Mouse (Mus musculus): ENCODE measurements at regions not wholly inside any gene's neighbourhood (a gene's known extent, or its start where the extent isn't known, plus 50 kb on each side); places are given as distances from the start of the nearest gene placed in this dataset.

GRCm38 (mm10) chr14:67626181-67626580 lies 1617.2 kb upstream of the Gulo start:
- H3K4me1 ChIP-seq (ENCODE audit: control insufficient read depth, insufficient read depth, low read length) = peaks cover 2% of the 10 kb centered on the region; the same call in 1 of the 2 replicates
- no peaks in the 10 kb centered on the region for H3K79me2 ChIP-seq (replicated peaks; ENCODE audit: control insufficient read depth, insufficient read depth, low read length)
- 86% methylated on average over 8 of the region's 8 CpGs for WGBS
- intact Hi-C loops (cut with DNase I) = no loop called here
- DNase-seq = no peak
- H3K27ac ChIP-seq = no peak overlapping the region
- no peaks in the 10 kb centered on the region for H3K27me3 ChIP-seq (ENCODE audit: control insufficient read depth, insufficient read depth, low read length)
- no peak overlapping the region for H3K4me3 ChIP-seq
- no peaks in the 10 kb centered on the region for H3K36me3 ChIP-seq (ENCODE audit: control insufficient read depth, insufficient read depth, low read length)
- no peak overlapping the region for H3K9ac ChIP-seq (ENCODE audit: low read depth, low read length)
- no peak for TF ChIP-seq EP300 (IDR thresholded peaks at IDR 0.05; ENCODE audit: insufficient read depth, low read depth, low read length)
- no peak for TF ChIP-seq CTCF (IDR thresholded peaks at IDR 0.05)
- TF ChIP-seq POLR2A (IDR thresholded peaks at IDR 0.05; ENCODE audit: insufficient read depth, low read depth, low read length) = no peak

DNA sequence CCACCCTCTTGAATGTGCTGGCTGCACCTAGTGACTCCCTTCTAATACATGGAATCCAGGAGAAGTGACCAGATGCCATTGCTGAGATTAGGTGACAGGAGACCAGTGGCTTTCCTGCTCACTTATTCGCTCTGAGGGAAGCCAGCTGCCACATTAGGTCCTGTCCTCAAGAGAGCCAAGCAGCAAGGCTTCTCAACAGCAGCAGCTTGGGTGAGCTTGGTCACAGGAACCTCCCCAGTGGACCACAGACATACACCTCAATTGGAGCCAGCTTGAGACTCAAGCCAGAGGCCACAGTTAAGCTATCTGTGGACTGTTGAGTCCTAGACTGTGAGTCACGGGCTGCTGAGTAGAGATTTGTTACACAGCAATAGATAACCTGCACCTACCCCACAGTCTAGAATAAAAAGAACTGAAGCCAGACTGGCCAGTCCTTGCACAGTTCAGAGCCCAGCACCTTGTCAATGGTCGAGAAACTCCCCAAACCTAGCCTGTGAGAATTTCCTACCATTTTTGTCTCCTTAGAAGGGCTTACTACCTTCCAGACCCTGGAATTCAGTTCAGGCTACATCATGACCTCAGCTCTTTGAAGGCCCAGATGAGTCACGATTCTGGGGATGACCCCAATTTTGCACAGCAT lies 1615.0 kb upstream of the Gulo start:
- H3K27ac ChIP-seq = no peak overlapping the region
- intact Hi-C loops (cut with DNase I) = loop anchor here (5.0 kb wide), 2 partner anchors 48 to 257 kb away; no protein-coding TSS in a partner anchor
- no peak overlapping the region for H3K4me3 ChIP-seq
- no peak overlapping the region for H3K9ac ChIP-seq (ENCODE audit: low read depth, low read length)
- TF ChIP-seq CTCF (IDR thresholded peaks at IDR 0.05) (no peak), EP300 (IDR thresholded peaks at IDR 0.05; ENCODE audit: insufficient read depth, low read depth, low read length) (no peak)
- H3K79me2 ChIP-seq (replicated peaks; ENCODE audit: control insufficient read depth, insufficient read depth, low read length) = no peaks in the 10 kb centered on the region
- no peaks in the 10 kb centered on the region for H3K36me3 ChIP-seq (ENCODE audit: control insufficient read depth, insufficient read depth, low read length)
- DNase-seq = no peak
- H3K27me3 ChIP-seq (ENCODE audit: control insufficient read depth, insufficient read depth, low read length) = no peaks in the 10 kb centered on the region
- WGBS = 59% methylated on average over 4 of the region's 4 CpGs
- peaks cover 2% of the 10 kb centered on the region; the same call in 1 of the 2 replicates for H3K4me1 ChIP-seq (ENCODE audit: control insufficient read depth, insufficient read depth, low read length)

- WGBS = 56% methylated on average over 6 of the region's 6 CpGs
- Histone ChIP-seq H3K4me3 (no peak overlapping the region), H3K27ac (no peak overlapping the region), H3K9ac (ENCODE audit: low read depth, low read length) (no peak overlapping the region), H3K4me1 (ENCODE audit: control insufficient read depth, insufficient read depth, low read length) (peaks cover 2% of the 10 kb centered on the region; the same call in 1 of the 2 replicates), H3K79me2 (replicated peaks; ENCODE audit: control insufficient read depth, insufficient read depth, low read length) (no peaks in the 10 kb centered on the region), H3K36me3 (ENCODE audit: control insufficient read depth, insufficient read depth, low read length) (no peaks in the 10 kb centered on the region), H3K27me3 (ENCODE audit: control insufficient read depth, insufficient read depth, low read length) (no peaks in the 10 kb centered on the region)
- TF ChIP-seq POLR2A (IDR thresholded peaks at IDR 0.05; ENCODE audit: insufficient read depth, low read depth, low read length) = no peak
- TF ChIP-seq EP300 (IDR thresholded peaks at IDR 0.05; ENCODE audit: insufficient read depth, low read depth, low read length) = no peak
- TF ChIP-seq CTCF (IDR thresholded peaks at IDR 0.05) = no peak
- intact Hi-C loops (cut with DNase I) = loop anchor here (5.0 kb wide), 2 partner anchors 49 to 256 kb away; no protein-coding TSS in a partner anchor
- DNase-seq = no peak
Observed at GRCm38 (mm10) chr14:67622911-67623310, 1613.9 kb upstream of the Gulo start.

DNA sequence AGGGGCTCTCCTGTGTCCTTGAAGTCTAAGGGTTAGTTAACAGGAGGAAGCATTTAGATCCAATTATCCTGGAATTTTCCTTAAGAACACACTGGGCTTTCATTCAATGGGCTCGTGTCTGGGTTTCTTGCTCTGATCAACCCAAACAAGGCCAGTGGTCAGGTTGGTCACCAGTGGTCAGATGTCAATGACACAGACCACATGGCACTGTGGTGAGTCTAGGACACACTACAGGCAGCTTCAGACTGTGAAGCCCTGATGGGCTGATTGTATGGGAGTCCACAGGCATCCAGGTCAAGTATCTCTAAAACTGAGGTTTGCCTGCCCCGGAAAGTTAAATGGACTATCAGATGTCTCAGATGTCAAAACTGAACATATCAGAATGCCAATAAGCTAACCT lies 1612.5 kb upstream of the Gulo start:
- H3K9ac ChIP-seq (ENCODE audit: low read depth, low read length) = no peak overlapping the region
- H3K27ac ChIP-seq = peak overlapping the region; percentile 8
- peak in 1 of 2 experiments; percentile 34 for DNase-seq
- peaks cover 2% of the 10 kb centered on the region; the same call in 1 of the 2 replicates for H3K4me1 ChIP-seq (ENCODE audit: control insufficient read depth, insufficient read depth, low read length)
- no peak for TF ChIP-seq CTCF (IDR thresholded peaks at IDR 0.05)
- TF ChIP-seq POLR2A (IDR thresholded peaks at IDR 0.05; ENCODE audit: insufficient read depth, low read depth, low read length) = no peak
- no peak for TF ChIP-seq EP300 (IDR thresholded peaks at IDR 0.05; ENCODE audit: insufficient read depth, low read depth, low read length)
- 35% methylated on average over 2 of the region's 2 CpGs for whole genome bisulfite sequencing
- no peaks in the 10 kb centered on the region for H3K36me3 ChIP-seq (ENCODE audit: control insufficient read depth, insufficient read depth, low read length)
- H3K79me2 ChIP-seq (replicated peaks; ENCODE audit: control insufficient read depth, insufficient read depth, low read length) = no peaks in the 10 kb centered on the region
- H3K4me3 ChIP-seq = no peak overlapping the region
- no peaks in the 10 kb centered on the region for H3K27me3 ChIP-seq (ENCODE audit: control insufficient read depth, insufficient read depth, low read length)
- intact Hi-C loops (cut with DNase I) = loop anchor here (2.0 to 5.0 kb wide), 3 partner anchors 51 to 409 kb away; no protein-coding TSS in a partner anchor

- Histone ChIP-seq H3K4me3 (no peak overlapping the region), H3K4me1 (ENCODE audit: control insufficient read depth, insufficient read depth, low read length) (peaks cover 2% of the 10 kb centered on the region; the same call in 1 of the 2 replicates), H3K27me3 (ENCODE audit: control insufficient read depth, insufficient read depth, low read length) (no peaks in the 10 kb centered on the region), H3K79me2 (replicated peaks; ENCODE audit: control insufficient read depth, insufficient read depth, low read length) (no peaks in the 10 kb centered on the region), H3K36me3 (ENCODE audit: control insufficient read depth, insufficient read depth, low read length) (no peaks in the 10 kb centered on the region), H3K9ac (ENCODE audit: low read depth, low read length) (no peak overlapping the region), H3K27ac (peak overlapping the region; percentile 8)
- intact Hi-C loops (cut with DNase I) = loop anchor here (2.0 to 5.0 kb wide), 3 partner anchors 51 to 408 kb away; no protein-coding TSS in a partner anchor
- peak; percentile 58 to 71 for DNase-seq
- WGBS = 13% methylated on average over 4 of the region's 4 CpGs
- TF ChIP-seq CTCF (IDR thresholded peaks at IDR 0.05) = peak; percentile 85
- no peak for TF ChIP-seq POLR2A (IDR thresholded peaks at IDR 0.05; ENCODE audit: insufficient read depth, low read depth, low read length)
- peak; percentile 64; the same call in 1 of the 2 replicates for TF ChIP-seq EP300 (IDR thresholded peaks at IDR 0.05; ENCODE audit: insufficient read depth, low read depth, low read length)
Observed at GRCm38 (mm10) chr14:67620854-67621476, 1612.0 kb upstream of the Gulo start.

DNA sequence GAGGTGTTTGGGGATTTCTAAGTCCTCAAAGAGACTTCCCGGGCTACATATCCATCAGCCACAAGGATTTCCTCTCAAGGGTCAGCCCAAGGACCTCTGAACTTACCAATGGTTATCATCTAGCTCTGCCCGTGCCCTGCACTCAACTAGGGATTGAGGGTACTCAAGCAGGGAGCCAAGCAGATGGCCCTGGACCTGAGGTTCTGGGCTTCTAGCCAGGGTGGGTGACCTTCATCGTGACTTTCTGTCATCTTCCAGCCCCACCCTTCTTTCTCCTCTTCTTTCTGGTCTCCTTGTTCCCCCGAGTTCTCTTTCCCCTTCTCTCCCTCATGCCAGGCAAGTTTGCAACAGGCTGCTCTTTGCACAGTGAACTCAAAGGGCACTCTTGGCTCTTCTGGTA lies 1610.6 kb upstream of the Gulo start:
- no peak for DNase-seq
- 35% methylated on average over 4 of the region's 4 CpGs for WGBS
- Histone ChIP-seq H3K4me1 (ENCODE audit: control insufficient read depth, insufficient read depth, low read length) (peaks cover 2% of the 10 kb centered on the region; the same call in 1 of the 2 replicates), H3K27me3 (ENCODE audit: control insufficient read depth, insufficient read depth, low read length) (no peaks in the 10 kb centered on the region), H3K27ac (no peak overlapping the region), H3K9ac (ENCODE audit: low read depth, low read length) (no peak overlapping the region), H3K4me3 (no peak overlapping the region), H3K36me3 (ENCODE audit: control insufficient read depth, insufficient read depth, low read length) (no peaks in the 10 kb centered on the region), H3K79me2 (replicated peaks; ENCODE audit: control insufficient read depth, insufficient read depth, low read length) (no peaks in the 10 kb centered on the region)
- intact Hi-C loops (cut with DNase I) = no loop called here
- TF ChIP-seq EP300 (IDR thresholded peaks at IDR 0.05; ENCODE audit: insufficient read depth, low read depth, low read length) (no peak), CTCF (IDR thresholded peaks at IDR 0.05) (no peak), POLR2A (IDR thresholded peaks at IDR 0.05; ENCODE audit: insufficient read depth, low read depth, low read length) (no peak)

All from heart, adult 2 months (tissue).